Mouse (Mus musculus) monocyte, adult 5-6 weeks (primary cell): ENCODE data around the gene Mslnl. TPM values are rescaled to one million over a fixed set of nuclear protein-coding genes. Genes with fewer than 3 reads are reported as not detected.

Experiments used
- ATAC-seq: fragments of 153-309, 156-312 bp; replicated peaks from 2 replicates; pipeline ENCODE4 v1.8.0; 2017; ENCODE audit warnings: mild to moderate bottlenecking; ENCODE audit not compliant: low TSS enrichment, insufficient number of reproducible peaks, severe bottlenecking, poor library complexity, low FRiP score
- total RNA-seq: library from RNA; stranded (forward); fragments of 200-1000, 200-491, 200-594 nt; gene quantifications from 3 replicates; pipeline ENCODE4 v1.2.3, GENCODE M21; 2017

Gene Mslnl
- total RNA-seq, 1 experiment from 2014 or later, result not detected

- no peak for ATAC-seq
These were observed 39.6 kb downstream of the Mslnl start for GRCm38 (mm10) chr17:25775318-25776062.

GRCm38 (mm10) chr17:25777948-25778347 lies 42.1 kb downstream of the Mslnl start:
- ATAC-seq, result no peak

DNA sequence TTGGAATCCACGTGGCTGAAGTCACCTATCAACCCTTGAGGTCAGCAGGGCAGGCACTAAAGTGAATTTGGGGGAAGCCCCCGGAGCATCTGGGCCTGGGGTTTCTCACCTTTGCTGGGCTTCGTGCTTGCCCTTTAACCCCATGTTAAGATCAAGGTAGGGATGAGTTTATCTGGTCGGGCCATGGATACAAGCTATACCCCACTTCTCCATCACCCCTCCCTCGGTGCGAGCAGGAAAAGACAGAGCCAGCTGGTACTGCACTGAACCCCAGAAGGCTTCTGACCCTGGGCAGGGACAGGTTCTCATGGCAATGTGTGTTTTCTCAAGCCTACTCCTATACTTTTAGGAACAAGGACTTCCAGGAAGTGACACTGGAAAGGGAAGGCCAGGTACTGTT lies 45.5 kb downstream of the Mslnl start:
- ATAC-seq, result no peak

GRCm38 (mm10) chr17:25783086-25783485 lies 47.2 kb downstream of the Mslnl start:
- ATAC-seq, result no peak

DNA sequence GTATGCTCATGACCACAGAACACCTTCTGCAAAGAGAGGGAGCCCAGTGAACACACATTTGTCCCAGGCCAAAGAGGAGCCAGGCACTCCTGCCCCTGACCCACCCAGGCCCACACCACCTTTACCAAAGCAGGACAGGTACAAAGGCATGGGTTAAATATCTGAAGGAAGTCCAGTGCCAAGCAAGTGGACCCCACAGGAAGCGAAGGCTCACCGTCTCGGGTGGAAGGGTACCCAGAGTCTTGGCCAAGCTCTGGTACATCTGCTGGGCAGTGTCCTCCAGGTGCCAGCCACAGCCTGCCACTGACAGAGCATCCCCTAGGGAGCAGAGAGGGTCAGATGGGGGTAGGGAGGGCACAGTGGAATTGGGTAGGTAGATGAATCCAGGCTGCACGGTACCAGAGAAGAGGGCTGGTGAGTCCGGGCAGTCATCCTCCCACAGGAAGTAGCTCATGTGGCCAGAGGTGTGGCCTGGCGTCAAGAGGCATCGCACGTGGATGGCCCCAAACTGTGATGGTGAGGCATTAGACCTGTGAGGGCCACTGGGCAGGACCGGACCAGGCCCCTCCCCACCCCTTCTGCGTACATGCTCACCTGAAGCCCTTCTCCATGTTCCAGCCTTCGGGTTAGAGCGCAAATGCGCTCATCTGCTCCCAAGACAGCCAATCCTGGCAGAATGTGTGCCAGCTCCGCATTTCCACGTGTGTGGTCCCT lies 48.2 kb downstream of the Mslnl start:
- ATAC-seq, result no peak

GRCm38 (mm10) chr17:25785281-25785745 lies 49.5 kb downstream of the Mslnl start, which contains the start of gene Haghl:
Haghl (minus strand) TSS chr17:25785673.
- peak; percentile 89 for ATAC-seq

GRCm38 (mm10) chr17:25786280-25786679 lies 50.4 kb downstream of the Mslnl start, which contains the start of gene Ccdc78:
Ccdc78 (plus strand) TSS chr17:25786580.
- no peak for ATAC-seq

DNA sequence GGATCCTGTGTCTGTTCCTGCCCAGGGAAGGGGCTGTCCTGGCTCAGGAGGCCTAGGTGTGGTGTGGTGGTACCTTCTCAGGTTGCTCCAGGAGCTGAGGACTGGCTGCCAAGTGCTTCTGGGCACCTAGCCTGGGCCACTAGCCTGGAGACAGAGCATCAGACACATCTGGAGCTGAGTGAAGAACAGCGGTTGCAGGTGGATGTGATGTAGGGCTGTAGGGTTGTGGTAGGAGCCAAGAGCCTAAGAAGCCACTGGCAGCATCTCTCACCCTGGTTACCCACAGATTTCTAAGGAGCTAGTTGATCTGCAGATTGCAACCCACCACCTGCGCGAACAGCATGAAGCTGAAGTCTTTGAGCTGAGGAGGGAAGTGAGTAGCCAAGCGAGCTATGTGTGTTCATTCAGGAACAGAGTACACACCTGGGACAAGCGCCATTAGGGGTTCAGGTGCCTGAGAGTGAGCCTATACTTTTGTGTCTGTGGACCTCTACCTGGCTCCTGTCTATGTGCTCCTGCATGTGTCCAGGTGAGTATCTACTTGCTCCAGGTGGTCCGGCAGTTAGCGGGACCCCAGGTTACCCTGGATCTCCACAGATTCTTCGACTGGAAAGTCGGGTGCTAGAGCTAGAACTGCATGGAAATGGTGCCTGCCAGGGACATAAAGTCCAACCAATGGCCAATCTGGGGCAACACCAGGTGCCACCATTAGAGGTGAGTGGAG lies 51.1 kb downstream of the Mslnl start:
- no peak for ATAC-seq

DNA sequence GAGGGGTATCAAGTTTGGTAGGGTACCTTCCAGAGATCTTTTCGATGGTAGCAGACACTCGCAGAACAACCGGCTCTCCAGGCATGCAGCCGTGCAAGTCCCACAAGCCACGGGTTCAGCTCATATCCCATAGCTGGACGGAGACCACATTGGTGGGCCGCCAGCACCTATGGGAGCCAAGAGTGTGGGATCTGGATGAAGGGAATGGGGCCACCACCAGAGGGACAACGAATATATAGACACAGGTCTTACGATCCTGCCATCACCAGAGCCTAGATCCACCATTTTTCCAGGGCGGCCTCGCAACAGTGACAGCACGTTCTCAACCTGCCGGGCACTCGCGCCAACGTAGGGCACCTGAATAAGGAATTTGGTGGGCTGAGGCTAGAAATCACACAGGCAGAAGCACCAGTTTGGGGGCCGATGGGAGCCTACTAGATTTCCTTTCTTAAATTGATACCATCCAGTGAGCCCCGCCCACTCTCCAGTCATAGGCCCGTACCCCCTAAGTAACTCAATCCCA lies 55.5 kb downstream of the Mslnl start:
- ATAC-seq, result no peak

- peak; percentile 76 for ATAC-seq
These were observed 56.1 kb downstream of the Mslnl start for GRCm38 (mm10) chr17:25791843-25792527.

DNA sequence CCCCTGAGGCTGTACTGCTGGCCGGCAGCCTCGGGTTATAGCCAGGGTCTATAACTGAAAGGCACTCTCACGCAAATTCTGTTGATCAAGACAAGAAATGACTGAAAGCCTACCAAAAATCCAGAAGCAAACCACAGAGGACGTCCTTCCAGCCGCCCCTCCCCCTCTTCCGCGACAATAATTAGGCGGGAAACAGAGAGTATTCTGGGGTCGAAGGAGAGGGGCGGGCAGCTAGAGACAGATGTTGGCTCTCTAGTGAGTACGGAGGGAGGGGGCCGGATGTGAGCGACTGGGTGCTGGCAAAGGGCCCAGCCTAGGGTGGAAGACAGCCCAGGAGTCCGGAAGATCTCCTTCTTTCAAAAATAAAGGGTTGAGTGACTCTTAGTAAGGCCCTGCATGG lies 56.8 kb downstream of the Mslnl start, which contains the start of gene Fam173a:
Gene Fam173a, minus strand, starts transcription at position 287 of the 400 bp plus-strand sequence.
- no peak for ATAC-seq

GRCm38 (mm10) chr17:25794197-25794596 lies 58.4 kb downstream of the Mslnl start:
- ATAC-seq, result no peak

DNA sequence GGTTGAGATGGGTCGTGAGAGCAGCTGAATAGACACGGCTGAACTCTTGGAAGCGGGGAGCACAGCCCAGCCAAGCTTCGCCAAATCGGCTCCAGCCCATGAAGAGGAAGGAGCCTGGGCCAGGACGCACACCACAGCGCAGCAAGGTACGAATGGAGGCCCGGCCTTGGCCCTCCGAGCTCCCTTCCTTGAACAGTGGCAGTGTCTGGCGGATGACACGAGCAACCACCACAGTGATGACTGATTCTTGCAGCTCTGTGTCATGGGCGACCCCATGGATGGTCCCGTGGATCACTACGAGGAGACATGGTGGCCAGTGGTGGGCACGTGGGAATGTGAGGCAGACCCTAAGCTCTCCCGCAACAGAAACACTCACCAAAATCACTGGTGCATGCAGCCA lies 59.2 kb downstream of the Mslnl start:
- ATAC-seq, result no peak

- ATAC-seq, result no peak
These were observed 59.8 kb downstream of the Mslnl start, which contains the start of gene AC134908.4 for GRCm38 (mm10) chr17:25795609-25796092. AC134908.4 (minus strand) TSS chr17:25795659.

- no peak for ATAC-seq
These were observed 60.4 kb downstream of the Mslnl start for GRCm38 (mm10) chr17:25796211-25796771.

- ATAC-seq, result peak; percentile 81
These were observed 61.1 kb downstream of the Mslnl start, which contains the start of gene Metrn for GRCm38 (mm10) chr17:25796951-25797369. Metrn (minus strand) TSS chr17:25797136.
